In the genomic region with DNA sequence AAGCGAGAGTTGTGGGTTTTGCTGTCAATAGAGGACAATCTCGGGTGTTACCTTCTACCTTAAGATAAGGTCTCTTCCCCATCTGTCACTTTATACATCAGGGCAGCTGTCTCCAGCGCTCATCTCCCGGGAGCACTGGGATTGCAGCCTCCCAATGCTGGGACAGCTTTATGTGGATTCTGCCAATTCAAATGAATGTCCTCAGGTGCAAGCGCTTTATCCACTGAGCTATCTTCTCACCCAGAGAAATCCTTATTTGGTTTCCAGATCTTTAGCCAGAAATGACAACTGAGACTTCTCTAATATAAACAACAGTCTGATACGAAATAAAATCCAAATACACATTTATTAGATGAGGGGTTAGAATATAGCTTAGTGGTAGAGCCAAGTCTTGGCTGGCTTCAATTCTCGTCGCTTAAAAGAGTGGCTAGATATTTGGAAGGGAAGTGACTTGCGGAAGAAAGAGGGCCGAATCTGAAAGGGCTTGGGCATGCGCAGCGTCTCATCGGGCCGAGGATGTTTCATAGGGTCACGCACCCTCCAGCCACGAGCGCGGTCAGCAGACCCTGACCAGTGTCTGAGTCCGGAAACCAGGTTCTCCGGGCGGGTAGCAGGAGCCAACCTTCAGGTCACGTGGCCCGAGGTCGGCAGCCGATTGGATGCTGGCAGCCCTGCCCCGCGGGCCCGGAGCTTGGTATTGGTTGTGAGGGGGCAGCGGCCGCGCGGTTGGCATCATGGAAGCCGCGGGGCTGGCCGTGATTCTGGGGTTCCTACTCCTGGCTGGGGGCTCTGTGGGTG, we compare ENCODE assay signal across 8 mouse cellular contexts. TPM values are rescaled to one million over a fixed set of nuclear protein-coding genes. Genes with fewer than 3 reads are reported as not detected.
DNase-seq lines count a peak whose midpoint lies in the region; ATAC-seq and TF ChIP-seq lines count a peak whose summit lies in the region.

A gene (plus strand): TSS at position 622 of the 798 bp plus-strand sequence.

- peak; percentile 77 for ATAC-seq in G1E (ENCODE audit: extremely low read depth, insufficient number of reproducible peaks, low FRiP score, poor library complexity, severe bottlenecking)
- peak; percentile 91 for ATAC-seq in forebrain, embryonic 16.5 days
- peak; percentile 90 for ATAC-seq in neural tube, embryonic 14.5 days (ENCODE audit: low read depth)

- peaks cover 23% of the 10 kb centered on the region for H3K36me3 ChIP-seq in G1E (replicated peaks)
- H3K36me3 ChIP-seq in forebrain, embryonic 16.5 days (ENCODE audit: control insufficient read depth, insufficient read depth), result no peaks in the 10 kb centered on the region
- H3K36me3 ChIP-seq in neural tube, embryonic 14.5 days (ENCODE audit: control insufficient read depth, insufficient read depth, low read length), result no peaks in the 10 kb centered on the region
- no peaks in the 10 kb centered on the region for H3K36me3 ChIP-seq in testis, adult 2 months (ENCODE audit: control insufficient read depth, insufficient read depth, low read length)

- H3K4me1 ChIP-seq in G1E (ENCODE audit: insufficient read depth, low read depth, low read length), result peaks cover 52% of the 10 kb centered on the region
- H3K4me1 ChIP-seq in forebrain, embryonic 16.5 days (replicated peaks; ENCODE audit: control insufficient read depth, insufficient read depth, low read length), result peaks cover 22% of the 10 kb centered on the region
- peaks cover 13% of the 10 kb centered on the region for H3K4me1 ChIP-seq in neural tube, embryonic 14.5 days (ENCODE audit: control insufficient read depth, insufficient read depth, low read length)
- peaks cover 18% of the 10 kb centered on the region for H3K4me1 ChIP-seq in testis, adult 2 months (ENCODE audit: control insufficient read depth, insufficient read depth, low read length)

- DNase-seq in G1E (ENCODE audit: low spot score), result peak; percentile 97
- peak; percentile 96 to 99 for DNase-seq in cerebellum, adult 18-20 months
- DNase-seq in heart, postnatal 25 days (ENCODE audit: low spot score), result peak; percentile 94
- peak; percentile 93 to 96 for DNase-seq in layer of hippocampus, adult 18-20 months (ENCODE audit: low spot score in 2 of 2)
- peak; percentile 96 to 97 for DNase-seq in lung, adult 18-20 months

- peak within 1 kb of the TSS; percentile 88 for H3K9ac ChIP-seq in forebrain, embryonic 16.5 days (replicated peaks; ENCODE audit: low read depth, low read length)
- peak within 1 kb of the TSS; percentile 88 for H3K9ac ChIP-seq in neural tube, embryonic 14.5 days (replicated peaks; ENCODE audit: low read depth, low read length)

- intact Hi-C loops in heart, postnatal 25 days (cut with DNase I), result loop anchor here (10.0 kb wide), 2 partner anchors 325 to 355 kb away; a partner anchor contains a TSS

- TF ChIP-seq CTCF in G1E (IDR thresholded peaks at IDR 0.05; ENCODE audit: low read depth, low read length), result no peak
- TF ChIP-seq CTCF in testis, adult 2 months (IDR thresholded peaks at IDR 0.05; ENCODE audit: control insufficient read depth, insufficient read depth, insufficient replicate concordance, low read depth, low read length), result no peak

- peak within 1 kb of the TSS; percentile 93 for H3K4me2 ChIP-seq in forebrain, embryonic 16.5 days (ENCODE audit: low read length)
- peak within 1 kb of the TSS; percentile 91 for H3K4me2 ChIP-seq in neural tube, embryonic 14.5 days (ENCODE audit: low read depth, low read length)

- peak within 1 kb of the TSS; percentile 89 for H3K4me3 ChIP-seq in G1E (ENCODE audit: low read depth, low read length)
- peak within 1 kb of the TSS; percentile 76 for H3K4me3 ChIP-seq in forebrain, embryonic 16.5 days (replicated peaks; ENCODE audit: low read length)
- H3K4me3 ChIP-seq in neural tube, embryonic 14.5 days (ENCODE audit: low read depth, low read length), result peak within 1 kb of the TSS; percentile 71
- peak within 1 kb of the TSS; percentile 92 for H3K4me3 ChIP-seq in testis, adult 2 months (ENCODE audit: control insufficient read depth, low read depth, low read length)

- TF ChIP-seq POLR2A in testis, adult 2 months (IDR thresholded peaks at IDR 0.05; ENCODE audit: control insufficient read depth, low read depth, low read length), result peak; percentile 62

- H3K27me3 ChIP-seq in G1E (ENCODE audit: insufficient read depth, low read length), result peaks cover 18% of the 10 kb centered on the region; the same call in 1 of the 2 replicates
- H3K27me3 ChIP-seq in forebrain, embryonic 16.5 days (replicated peaks; ENCODE audit: control insufficient read depth, insufficient read depth, low read length), result no peaks in the 10 kb centered on the region
- no peaks in the 10 kb centered on the region; the same call in 1 of the 2 replicates for H3K27me3 ChIP-seq in neural tube, embryonic 14.5 days (ENCODE audit: control insufficient read depth, insufficient read depth, low read length)
- no peaks in the 10 kb centered on the region for H3K27me3 ChIP-seq in testis, adult 2 months (ENCODE audit: control insufficient read depth, insufficient read depth, low read length)

- peak within 1 kb of the TSS; percentile 53 for H3K27ac ChIP-seq in forebrain, embryonic 16.5 days (ENCODE audit: low read length)
- peak within 1 kb of the TSS; percentile 50; the same call in 1 of the 2 replicates for H3K27ac ChIP-seq in neural tube, embryonic 14.5 days (ENCODE audit: low read depth, low read length)
- H3K27ac ChIP-seq in testis, adult 2 months (ENCODE audit: control insufficient read depth, insufficient read depth, low read depth, low read length), result peak within 1 kb of the TSS; percentile 72

- WGBS in forebrain, embryonic 16.5 days, result 5% methylated on average over 35 of the region's 35 CpGs
- WGBS in neural tube, embryonic 14.5 days, result 4% methylated on average over 35 of the region's 35 CpGs

- H3K9me3 ChIP-seq in G1E (replicated peaks), result no peaks in the 10 kb centered on the region
- H3K9me3 ChIP-seq in forebrain, embryonic 16.5 days (ENCODE audit: control insufficient read depth, low read length), result no peaks in the 10 kb centered on the region
- H3K9me3 ChIP-seq in neural tube, embryonic 14.5 days (ENCODE audit: control insufficient read depth, low read length), result no peaks in the 10 kb centered on the region

RNA-seq across cellular contexts. Expression of the gene that starts here (rescaled TPM):
- total RNA-seq in G1E (2014; fragmentation: Nextera tagmentation), result 6.1 and 6.3 TPM in 2 replicates
- 14.2 and 18.4 TPM in 2 replicates for total RNA-seq in G1E (2017)
- 5.1 and 6.4 TPM in 2 replicates for polyA plus RNA-seq in G1E (2012)
- polyA plus RNA-seq in forebrain, embryonic 16.5 days (2015; fragmentation: Nextera tagmentation; extraction: Ambion mirVana), result 7.1 and 8.0 TPM in 2 replicates
- total RNA-seq in heart, postnatal 25 days (2021), result 1 to 10 TPM; 8.0 to 8.7 TPM
- total RNA-seq in layer of hippocampus, adult 18-20 months (2021), result 1 to 10 TPM; 6.9 to 8.6 TPM
- 7.0 and 9.8 TPM in 2 replicates for polyA plus RNA-seq in neural tube, embryonic 14.5 days (2014; fragmentation: Nextera tagmentation; extraction: Ambion mirVana)
- polyA plus RNA-seq in testis, adult 2 months (2012; rRNA removed), result 46.2 and 46.3 TPM in 2 replicates

Comparison
In these comparisons a context has a peak if more than half of its experiments do, and no peak if none do; other contexts are left out.
1. Peak in every context shown above with its lines: DNase-seq, ATAC-seq, H3K4me3 ChIP-seq and H3K27ac ChIP-seq.